Mouse (Mus musculus): ENCODE data around the gene Ccdc50. TPM values are rescaled to one million over a fixed set of nuclear protein-coding genes. Genes with fewer than 3 reads are reported as not detected.

Ccdc50 gene
- 10 to 100 TPM; 45.6 to 46.8 TPM for total RNA-seq (2021)
- long read RNA-seq, experiment 1, full-length matches to known transcripts: 17 of 23 reads
- long read RNA-seq, experiment 1, partial matches to known transcripts: 2 of 23 reads
- long read RNA-seq, experiment 1, other reads (novel, unspliced or antisense): 4 of 23 reads
- long read RNA-seq, experiment 2, full-length matches to known transcripts: 13 of 17 reads
- long read RNA-seq, experiment 2, partial matches to known transcripts: 0 of 17 reads
- long read RNA-seq, experiment 2, other reads (novel, unspliced or antisense): 4 of 17 reads

DNA sequence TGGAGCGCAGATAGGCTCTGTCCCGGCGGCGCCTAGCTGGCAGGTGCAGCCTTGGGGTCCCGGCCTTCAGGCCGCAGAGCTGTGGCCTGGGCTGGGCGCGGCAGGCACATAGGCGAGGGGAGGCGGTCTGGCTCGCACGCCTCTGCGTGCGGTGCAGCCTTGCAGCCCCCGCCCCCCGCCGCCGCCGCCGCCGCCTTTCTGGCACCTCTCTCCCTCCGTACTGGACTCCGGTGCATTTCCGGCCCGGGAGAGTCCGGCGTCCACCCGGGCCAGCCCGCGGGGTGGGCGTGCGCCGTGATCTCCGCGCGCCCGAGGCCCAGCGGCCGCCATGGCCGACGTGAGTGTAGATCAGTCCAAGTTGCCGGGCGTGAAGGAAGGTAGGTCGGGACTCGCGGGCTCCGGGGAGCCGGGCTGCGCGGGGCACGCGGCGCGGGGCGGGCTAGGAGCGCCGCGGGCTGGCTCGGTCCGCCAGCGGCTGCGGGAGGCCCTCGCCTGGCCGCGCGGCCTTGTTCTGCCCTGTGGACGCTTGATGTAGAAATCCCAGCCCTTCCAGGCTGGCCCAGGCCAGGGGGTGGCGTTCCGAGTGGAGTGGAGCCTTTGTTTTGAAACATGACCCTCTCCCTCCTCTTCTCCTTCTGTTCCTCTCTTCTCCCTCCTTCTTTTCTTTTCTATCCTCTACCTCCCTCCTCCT is at the start of gene Ccdc50:
TSS of gene Ccdc50 (plus strand) at position 109 of the 691 bp plus-strand sequence.
- DNase-seq: peak; percentile 82 to 86
- intact Hi-C loops (cut with DNase I): no loop called here

DNA sequence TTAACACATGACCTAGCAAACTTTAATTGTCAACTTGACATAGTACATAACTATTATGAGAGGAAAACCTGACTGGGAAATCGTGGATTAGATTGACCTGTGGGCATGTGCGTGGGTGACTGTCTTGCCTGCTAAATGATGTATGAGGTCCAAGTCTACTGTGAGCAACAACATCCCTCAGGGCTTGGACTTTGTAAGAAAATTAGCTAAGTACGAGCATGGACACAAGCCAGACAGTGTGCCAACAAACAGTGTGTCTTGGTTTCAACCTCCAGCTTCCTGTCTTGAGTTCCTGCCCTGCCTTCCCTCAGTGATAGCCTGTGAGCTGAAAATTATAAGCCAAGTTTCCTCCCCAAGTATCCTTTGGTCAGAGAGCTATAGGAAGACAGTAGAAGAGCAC is 41.1 kb upstream of the Ccdc50 start:
- intact Hi-C loops (cut with DNase I): no loop called here

DNA sequence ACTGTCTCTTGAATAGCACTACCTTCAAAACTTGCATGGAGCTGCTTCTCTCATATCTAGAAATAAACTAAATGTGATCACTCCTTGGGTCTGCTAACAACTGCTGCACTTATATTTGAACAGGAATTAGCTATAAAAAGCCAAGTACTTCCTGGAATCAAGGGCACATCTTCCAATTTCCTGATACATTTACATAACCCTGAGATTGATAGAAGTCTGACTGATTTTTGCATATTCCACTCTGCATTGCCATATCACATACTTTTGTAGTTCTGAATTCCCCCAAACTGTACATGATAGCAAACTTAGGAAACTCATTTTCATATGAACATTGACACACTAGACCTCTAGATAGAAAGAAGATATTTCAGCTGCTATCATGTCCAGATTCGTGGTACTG is 40.3 kb upstream of the Ccdc50 start:
- intact Hi-C loops (cut with DNase I): no loop called here
- no peak for DNase-seq

More for the DNA sequence above, 41.1 kb upstream of the Ccdc50 start:
- no peak for DNase-seq

DNA sequence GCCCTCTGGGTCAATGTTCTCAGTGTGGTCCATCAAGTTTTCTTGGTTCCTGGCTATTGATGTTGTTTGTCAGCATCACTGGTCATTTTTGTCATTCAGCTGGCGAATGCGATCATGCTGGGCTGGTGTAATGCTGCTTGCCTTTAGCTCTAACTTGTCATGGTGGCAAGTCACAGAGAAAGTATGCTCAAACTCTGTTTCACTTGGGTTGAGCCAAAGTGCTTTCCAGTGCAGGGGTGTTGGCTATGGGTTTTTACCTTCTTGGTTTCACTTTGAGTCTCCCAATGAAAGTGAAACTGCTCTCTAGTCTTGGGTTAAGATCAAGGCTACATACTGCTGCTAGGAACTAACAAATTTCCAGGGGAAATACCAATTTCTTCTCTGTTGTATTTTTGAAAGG is 39.4 kb upstream of the Ccdc50 start:
- intact Hi-C loops (cut with DNase I): no loop called here
- DNase-seq: no peak

DNA sequence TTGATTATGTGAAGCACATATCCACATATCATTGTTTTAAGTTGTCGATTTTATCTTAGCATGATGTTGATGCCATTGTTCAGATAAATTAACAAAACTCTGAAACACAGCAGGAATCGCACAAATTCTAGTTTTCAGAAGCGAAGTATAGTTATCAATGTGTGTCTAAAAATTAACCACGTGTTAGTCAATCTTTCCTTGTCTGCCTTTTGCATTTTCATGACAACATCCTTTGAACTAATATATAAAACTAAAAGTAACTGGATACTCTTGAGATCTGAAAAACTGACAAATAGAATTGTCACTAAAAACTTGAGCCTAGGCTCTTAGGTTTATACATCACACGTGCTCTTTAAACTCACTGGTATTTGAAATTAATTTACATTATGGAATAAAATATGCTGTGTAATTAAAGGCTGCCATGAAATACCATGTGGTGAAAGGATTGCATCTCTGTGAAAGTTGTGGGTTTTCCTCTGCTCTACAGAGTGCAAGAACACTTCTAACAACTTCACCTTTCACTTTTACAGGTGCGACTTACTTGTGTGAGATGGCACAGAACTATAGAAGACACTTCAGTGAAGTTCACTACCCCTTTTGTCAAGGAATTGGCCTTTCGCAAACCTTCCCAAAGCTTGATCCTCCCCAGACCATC is 38.7 kb upstream of the Ccdc50 start:
- no peak for DNase-seq
- intact Hi-C loops (cut with DNase I): no loop called here

DNA sequence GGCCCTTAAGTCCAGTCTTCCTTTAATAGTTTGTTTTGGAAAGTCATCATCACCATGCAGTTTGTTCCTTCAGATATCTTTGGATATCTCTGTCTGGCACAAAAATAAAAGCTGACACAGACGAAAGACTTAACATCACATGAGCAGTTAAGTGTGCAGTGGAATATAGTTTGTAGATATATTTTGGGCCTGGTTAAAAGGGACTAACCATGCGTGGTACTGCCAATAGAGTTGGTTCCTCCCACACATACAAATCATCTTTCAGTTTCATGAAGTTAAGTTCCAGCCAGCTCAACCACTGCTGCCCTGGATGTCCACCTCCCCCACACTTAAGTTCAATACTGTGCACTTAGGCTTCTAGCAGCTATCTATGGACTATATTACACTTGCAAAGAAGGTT is 34.2 kb upstream of the Ccdc50 start:
- DNase-seq: no peak

DNA sequence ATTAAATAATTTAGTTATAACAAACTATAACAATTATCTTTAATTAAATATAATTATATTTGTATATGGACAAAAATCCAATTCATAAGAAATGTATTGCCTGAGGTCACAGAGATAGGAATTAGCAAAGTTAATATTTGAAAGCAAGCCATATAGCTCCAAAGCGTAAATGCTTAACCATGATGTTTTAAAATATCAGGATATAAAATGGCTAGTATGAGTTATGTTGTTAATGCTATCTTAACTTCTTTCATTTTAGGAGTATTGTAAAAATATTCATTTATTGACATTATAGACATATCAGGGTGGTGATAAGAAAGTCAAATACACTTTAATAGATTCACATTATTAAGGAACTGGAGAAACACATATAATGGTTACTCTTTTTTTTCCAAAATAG is 28.6 kb upstream of the Ccdc50 start:
- intact Hi-C loops (cut with DNase I): no loop called here

More for the DNA sequence above, 34.2 kb upstream of the Ccdc50 start:
- intact Hi-C loops (cut with DNase I): no loop called here

DNA sequence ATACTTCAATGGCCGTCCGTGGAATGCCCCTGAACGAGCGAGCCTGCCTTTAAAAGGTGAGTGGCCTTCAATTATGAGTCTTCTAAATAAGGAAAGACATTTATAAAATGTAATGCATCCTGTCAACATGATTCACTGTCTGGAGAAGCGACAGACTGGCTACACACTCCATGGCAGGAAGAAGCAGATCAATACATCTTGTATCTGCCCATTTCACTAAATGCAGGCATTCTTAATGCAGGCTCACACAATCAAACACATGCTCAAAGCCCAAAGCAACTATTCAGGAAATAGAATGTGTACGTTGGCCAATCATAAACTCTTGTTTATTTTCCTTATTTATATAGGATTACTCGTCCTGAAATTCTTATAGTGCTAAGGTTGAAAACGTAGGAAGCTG is 18.5 kb upstream of the Ccdc50 start, which contains the start of gene Uts2b:
TSS of gene Uts2b (minus strand) at position 49 of the 400 bp plus-strand sequence.
- intact Hi-C loops (cut with DNase I): no loop called here
- no peak for DNase-seq

More for the DNA sequence above, 28.6 kb upstream of the Ccdc50 start:
- no peak for DNase-seq

DNA sequence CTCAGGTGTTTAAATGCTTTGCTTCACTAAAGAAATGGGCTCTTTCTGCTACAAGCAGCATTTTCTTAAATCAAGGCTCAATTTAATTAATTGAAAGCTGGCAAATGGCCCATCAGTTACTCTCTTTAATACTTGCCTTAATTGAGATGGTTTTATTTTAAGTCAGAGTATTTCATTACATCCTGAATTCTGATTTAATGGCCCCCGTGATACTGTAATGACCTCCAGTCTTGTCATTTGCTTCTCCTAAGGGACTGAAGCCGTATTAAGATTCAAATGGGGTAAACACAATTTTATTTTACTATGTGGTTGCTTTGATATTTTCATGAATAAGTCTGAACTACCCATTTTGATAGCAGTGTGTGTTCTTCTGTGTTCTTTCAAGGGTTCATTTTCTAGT is 18.0 kb upstream of the Ccdc50 start:
- intact Hi-C loops (cut with DNase I): no loop called here
- DNase-seq: no peak

DNA sequence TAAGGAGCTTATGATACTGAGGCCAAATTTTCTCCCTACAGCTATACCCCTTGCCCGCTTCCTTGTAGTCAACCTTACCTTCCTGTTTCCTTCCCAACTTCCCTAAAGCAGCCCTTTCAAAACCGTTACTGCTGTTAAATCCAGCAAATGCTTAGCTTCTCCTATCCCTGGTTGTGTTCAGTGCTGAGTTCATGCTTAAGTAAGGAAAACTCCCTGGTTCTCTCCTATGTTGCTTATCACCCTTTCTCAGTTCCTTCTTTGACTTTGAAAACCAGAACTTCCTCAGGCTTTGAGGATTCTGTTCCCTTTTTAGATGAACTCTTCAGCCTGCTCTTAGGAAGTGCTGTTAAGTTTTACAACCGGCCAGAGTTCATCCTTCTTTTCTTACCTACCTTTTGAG is 14.5 kb upstream of the Ccdc50 start:
- no peak for DNase-seq

DNA sequence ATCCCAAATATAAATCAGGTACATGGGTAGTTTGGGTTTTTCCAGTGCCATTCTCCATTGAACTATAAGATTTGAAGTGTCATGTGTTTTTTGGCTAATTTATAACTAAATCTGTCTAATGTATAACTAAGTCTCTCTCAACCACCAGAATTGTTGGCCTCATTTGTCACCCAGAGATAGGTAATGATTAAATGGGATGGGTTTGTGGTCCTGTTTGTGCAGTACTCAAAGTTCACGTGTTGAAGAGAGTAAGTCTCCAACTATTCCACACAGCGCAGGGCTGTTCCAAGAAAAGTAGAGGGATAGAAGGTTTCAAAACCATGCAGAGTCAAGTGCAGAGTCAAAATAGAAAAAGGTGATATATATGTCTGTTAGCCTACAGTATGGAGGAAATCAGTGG is 13.4 kb upstream of the Ccdc50 start:
- intact Hi-C loops (cut with DNase I): no loop called here
- no peak for DNase-seq

More for the DNA sequence above, 14.5 kb upstream of the Ccdc50 start:
- intact Hi-C loops (cut with DNase I): no loop called here

DNA sequence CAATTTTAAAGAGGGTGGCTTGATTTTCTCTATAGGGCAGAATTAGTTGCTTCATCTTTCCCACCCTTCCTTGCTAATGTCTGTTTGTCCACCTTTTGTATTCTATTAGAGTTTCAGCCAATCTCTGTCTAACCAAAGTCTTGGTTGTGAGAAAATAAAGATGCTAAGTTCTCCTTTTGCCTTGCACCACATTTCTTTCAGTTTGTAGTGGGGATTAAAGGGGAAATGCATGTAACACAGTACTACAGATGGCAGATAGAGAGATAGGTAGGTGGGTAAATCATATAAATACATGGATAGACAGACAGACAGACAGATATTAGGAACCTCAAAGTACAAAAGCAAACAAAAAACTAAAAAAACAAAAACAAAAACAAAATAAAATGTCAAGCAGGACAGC is 12.1 kb upstream of the Ccdc50 start:
- intact Hi-C loops (cut with DNase I): no loop called here
- DNase-seq: no peak

DNA sequence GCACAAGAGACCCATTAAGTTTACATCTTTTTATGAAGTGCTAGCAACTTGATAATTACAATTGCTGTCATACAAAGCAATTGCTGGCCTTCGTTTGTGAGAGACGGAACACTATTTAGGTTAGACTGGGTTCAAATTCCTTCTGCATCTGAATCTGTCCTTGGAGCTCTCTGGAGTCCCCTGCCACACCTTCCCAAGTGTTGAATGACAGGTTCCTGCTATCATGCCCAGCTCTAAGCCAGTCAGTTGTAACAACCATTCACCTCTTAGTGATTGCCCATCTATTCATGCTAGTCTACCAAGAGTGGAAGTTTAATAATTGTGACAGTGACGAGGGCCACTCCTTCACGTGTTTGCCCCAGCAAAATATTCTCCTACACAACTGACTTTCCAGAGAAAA is 6.5 kb upstream of the Ccdc50 start:
- no peak for DNase-seq
- intact Hi-C loops (cut with DNase I): no loop called here

DNA sequence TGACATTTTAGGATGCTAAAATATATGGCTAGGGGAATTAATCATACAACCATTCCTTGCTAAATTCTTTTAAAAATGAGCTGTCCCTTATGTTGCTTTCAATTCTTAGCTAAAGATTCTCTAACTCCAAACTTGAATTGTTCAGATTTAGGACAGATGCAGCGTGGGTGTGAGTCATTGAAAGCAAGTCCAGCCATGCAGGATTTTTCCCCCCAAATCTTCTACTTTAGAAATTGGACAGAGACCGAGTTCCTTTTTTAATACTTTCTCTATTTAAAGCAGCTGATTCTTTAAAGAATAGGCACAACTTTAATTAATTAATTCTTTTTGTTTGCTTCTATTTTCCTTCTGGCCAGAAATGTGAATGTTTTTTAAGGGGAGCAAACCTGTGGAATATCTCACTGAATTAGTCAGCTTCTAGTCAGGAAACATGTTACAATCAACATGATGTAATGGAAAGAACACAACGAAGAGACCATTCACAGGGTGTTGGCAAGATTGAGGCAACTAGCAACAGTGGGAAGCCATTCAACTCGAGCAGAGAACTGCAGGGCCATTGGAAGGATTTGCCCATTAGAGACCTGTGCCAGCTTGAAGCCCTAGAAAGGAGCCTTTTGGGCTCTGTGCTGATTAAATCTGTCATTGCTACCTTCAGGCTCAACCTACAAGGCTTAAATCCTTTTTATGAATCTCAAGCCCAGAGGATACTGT is 3.6 kb upstream of the Ccdc50 start:
- DNase-seq: peak in 1 of 2 experiments; percentile 5
- intact Hi-C loops (cut with DNase I): no loop called here

DNA sequence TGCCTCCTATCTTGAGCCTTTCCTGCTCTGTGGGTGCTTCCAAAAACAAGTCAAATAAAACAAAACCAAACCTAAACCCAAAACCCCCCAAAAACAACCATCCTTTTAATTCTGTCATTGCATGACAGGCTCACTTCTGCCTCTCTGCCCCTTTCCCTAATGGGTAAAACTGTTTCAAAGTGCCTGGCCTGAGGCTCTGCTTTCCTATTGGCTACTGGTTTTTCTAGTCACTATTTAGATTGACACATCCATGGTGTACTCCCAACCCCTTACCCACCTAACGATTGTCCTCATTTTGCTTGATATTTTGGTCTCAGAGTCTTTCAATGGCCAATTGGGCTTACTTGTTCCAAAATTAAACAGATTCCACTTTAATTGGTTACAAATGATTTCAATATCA is 3.0 kb upstream of the Ccdc50 start:
- intact Hi-C loops (cut with DNase I): no loop called here

DNA sequence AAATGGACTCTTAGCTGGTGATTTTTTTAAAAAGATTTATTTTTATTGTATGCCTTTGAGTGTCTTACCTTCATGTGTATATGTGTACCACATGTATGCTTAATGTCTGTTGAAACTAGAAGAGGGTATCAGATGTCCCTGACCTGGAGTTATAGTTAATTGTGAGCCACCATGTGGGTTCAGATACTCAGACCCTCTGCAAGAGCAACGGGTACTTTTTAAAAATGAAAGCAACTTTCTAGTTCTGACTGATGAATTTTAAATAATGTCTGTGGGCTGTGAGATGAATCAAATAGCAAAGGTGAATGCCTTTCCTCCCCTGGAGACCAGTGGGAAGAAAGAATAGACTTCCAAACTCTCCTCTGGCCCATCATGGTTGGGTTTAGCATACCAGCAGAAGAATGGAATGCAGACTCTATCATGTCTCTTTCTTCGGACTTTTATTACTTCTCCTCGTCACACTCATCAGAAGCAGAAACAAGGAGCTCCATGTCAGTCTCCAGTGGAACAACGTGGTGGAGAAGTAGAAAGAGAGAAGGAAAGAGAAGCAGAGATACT is 1.7 kb upstream of the Ccdc50 start:
- DNase-seq: no peak
- intact Hi-C loops (cut with DNase I): no loop called here

More for the DNA sequence above, 3.0 kb upstream of the Ccdc50 start:
- DNase-seq: no peak

DNA sequence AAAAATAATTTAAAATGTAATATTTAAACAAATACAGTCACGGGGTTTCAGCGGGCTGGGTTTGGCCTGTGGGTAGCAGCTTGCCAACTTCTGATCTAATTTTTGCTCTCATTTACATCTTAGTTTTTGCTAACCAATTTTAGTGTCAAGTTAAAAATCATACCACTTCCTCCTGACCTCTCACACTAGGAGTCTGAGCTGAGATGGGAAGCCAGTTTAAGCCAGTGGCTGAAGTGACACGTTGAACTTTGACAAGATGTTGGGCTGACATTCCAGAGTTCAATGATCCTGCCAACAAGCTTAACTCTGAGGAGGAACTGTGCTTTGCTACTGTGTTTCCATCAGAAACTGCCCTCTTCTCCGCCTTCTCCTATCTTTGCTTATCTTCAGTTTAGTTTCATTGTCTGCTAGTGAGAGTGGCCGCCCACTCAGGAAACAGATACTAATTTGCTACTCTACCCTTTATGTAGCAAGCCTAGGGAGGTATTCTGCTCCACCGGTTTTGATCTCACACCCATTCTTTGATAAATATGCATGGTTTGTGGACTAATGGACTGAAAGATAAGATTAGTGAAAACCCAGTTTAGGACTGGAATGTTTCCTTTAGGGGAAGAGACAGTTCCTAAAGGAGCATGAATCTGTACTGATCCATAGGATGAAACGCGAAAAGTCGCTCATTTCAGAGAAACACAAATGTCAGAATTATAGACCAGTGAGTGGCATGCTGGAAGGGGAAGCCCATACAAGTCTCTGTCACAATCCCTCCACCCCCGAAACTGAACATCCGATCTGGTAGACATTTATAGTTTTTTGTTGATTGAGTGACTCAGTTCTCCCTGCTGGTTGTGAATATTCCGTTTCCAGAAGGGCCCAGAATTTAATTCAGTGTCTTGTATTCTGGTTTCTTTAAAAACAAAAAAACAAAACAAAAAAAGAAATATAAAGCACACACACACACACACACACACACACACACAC is 746 bp upstream of the Ccdc50 start:
- DNase-seq: no peak
- intact Hi-C loops (cut with DNase I): no loop called here

DNA sequence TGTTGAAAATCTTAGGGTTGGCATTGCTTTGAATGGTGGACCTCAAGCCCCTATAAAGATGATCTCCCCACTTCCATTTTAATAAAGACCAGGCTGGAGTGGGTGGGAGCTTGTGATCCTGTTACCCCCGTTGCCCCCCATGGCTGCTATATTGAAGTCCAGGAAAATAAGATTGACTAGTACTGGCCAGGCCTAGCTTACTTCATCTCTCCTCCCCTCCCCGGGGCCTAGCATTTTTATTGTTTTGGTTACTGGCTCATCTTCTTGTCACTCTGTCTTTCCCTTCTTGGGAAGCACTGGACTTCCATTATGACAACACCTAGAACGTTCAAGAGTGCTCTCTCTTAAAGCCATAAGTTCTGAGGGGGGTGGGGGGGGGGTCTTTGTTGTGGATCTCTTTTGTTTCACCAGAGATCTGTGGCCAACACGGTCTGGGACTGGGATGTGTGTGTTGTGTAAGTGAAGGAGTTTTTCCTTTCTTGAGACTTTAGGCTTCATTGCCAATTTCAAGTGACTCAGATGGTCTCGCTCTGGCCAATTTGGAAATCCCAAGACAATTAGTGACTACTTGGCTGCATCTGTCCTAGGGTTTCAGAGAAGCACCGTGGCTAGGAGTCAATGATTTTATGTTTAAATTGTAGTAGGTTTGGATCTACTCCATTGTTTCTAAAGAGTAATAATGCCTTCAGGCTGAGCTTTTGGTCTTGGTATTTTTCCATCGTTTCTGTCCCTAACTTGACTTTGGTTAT is 1.0 kb downstream of the Ccdc50 start:
- intact Hi-C loops (cut with DNase I): no loop called here
- DNase-seq: peak in 1 of 2 experiments; percentile 28

DNA sequence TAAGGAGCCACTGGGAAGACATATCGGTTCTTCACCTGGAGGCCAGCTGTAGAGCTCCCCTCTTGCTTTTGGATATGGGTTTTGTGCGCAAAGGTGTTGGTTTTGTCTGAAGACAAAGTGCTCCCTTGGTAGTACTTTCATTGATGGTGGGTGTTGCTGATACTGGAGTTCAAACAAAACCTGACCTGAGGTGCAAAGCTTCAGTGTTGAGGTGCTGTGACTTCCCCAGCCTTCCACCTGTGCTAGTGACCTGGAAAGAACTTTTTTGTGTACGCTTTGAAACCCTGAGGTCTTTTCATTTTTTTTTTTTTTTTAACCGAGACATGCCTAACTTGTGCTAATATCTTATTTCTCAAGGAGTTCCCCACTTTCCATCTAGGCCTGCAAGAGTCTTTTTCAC is 1.6 kb downstream of the Ccdc50 start:
- no peak for DNase-seq
- intact Hi-C loops (cut with DNase I): no loop called here
